Mouse (Mus musculus) stomach, embryonic 14.5 days (tissue): Measurements from ENCODE around the gene Hepacam2. TPM values are rescaled to one million over a fixed set of nuclear protein-coding genes. Genes with fewer than 3 reads are reported as not detected.

ENCODE experiments used
- polyA plus RNA-seq: library from polyadenylated mRNA; unstranded; fragments of >200 nt; fragmentation: Nextera tagmentation; extraction: Ambion mirVana; gene quantifications from 2 replicates; pipeline ENCODE4 v1.2.1, GENCODE M21; 2014

Gene Hepacam2
- polyA plus RNA-seq, 1 experiment from 2014 or later, result 2.8 TPM

Other genes starting within 250 kb of the Hepacam2 start
- 14.5 and 14.6 TPM in 2 replicates for gene Samd9l, start 98.7 kb downstream of the Hepacam2 start, polyA plus RNA-seq
- 33.7 and 34.0 TPM in 2 replicates for gene Vps50, start 84 bp upstream of the Hepacam2 start, polyA plus RNA-seq